Mouse (Mus musculus) stomach, embryonic 15.5 days (tissue): ENCODE measurements around the gene Prss41. TPM values are rescaled to one million over a fixed set of nuclear protein-coding genes. Genes with fewer than 3 reads are reported as not detected.
A peak's percentile ranks its signal among the peaks of the same experiment; 100 is the strongest.

Source experiments
- ATAC-seq: fragments of 200-750 bp; cut with Nextera tagmentation; 2 replicates; pipeline ENCODE4 v1.8.0; 2017; ENCODE audit warnings: low read depth, moderate number of reproducible peaks, moderate TSS enrichment; ENCODE audit not compliant: insufficient read depth, low FRiP score
- H3K27ac ChIP-seq: fragments of 300-500 bp; sonication (generic); 2 replicates; pipeline ENCODE4 v1.5.1; 2015; ENCODE audit warnings: mild to moderate bottlenecking, inconsistent platforms
- H3K27me3 ChIP-seq: fragments of 300-500 bp; sonication (generic); replicated peaks from 2 replicates; pipeline ENCODE4 v1.6.1; 2015; ENCODE audit warnings: inconsistent platforms
- H3K36me3 ChIP-seq: fragments of 300-500 bp; sonication (generic); 2 replicates; pipeline ENCODE4 v1.6.1; 2015; ENCODE audit warnings: inconsistent platforms
- H3K4me1 ChIP-seq: fragments of 300-500 bp; sonication (generic); 2 replicates; pipeline ENCODE4 v1.6.1; 2015; ENCODE audit warnings: inconsistent platforms
- H3K4me2 ChIP-seq: fragments of 300-500 bp; sonication (generic); 2 replicates; pipeline ENCODE4 v1.6.1; 2015; ENCODE audit warnings: mild to moderate bottlenecking, inconsistent platforms
- H3K4me3 ChIP-seq: fragments of 300-500 bp; sonication (generic); replicated peaks from 2 replicates; pipeline ENCODE4 v1.5.1; 2015; ENCODE audit warnings: inconsistent platforms
- H3K9ac ChIP-seq: fragments of 300-500 bp; sonication (generic); 2 replicates; pipeline ENCODE4 v1.6.1; 2015; ENCODE audit warnings: inconsistent platforms
- H3K9me3 ChIP-seq: fragments of 300-500 bp; sonication (generic); 2 replicates; pipeline ENCODE4 v1.6.1; 2016; ENCODE audit warnings: inconsistent platforms
- WGBS: fragments of 180-500 bp; shearing (Covaris S2); methylation state at CpG from one replicate; pipeline ENCODE4 v1.1.7; 2015; 5-methylcytosine and 5-hydroxymethylcytosine counted together
- polyA plus RNA-seq: library from polyadenylated mRNA; unstranded; fragments of >200 nt; fragmentation: Nextera tagmentation; extraction: Ambion mirVana; gene quantifications from 2 replicates; pipeline ENCODE4 v1.2.1, GENCODE M21; 2015

The Prss41 gene
- polyA plus RNA-seq, 1 experiment from 2014 or later: 1.9 TPM

GRCm38 (mm10) chr17:23823018-23823417 lies 21.0 kb downstream of the Prss41 start:
- Histone ChIP-seq H3K4me2 (no peak overlapping the region), H3K27ac (no peak overlapping the region), H3K9ac (no peak overlapping the region), H3K9me3 (no peaks in the 10 kb centered on the region), H3K36me3 (peaks cover 81% of the 10 kb centered on the region), H3K4me1 (peaks cover 8% of the 10 kb centered on the region), H3K4me3 (no peak overlapping the region), H3K27me3 (no peaks in the 10 kb centered on the region)
- WGBS: 78% methylated on average over 16 of the region's 16 CpGs
- no peak for ATAC-seq

GRCm38 (mm10) chr17:23822094-23822493 lies 21.9 kb downstream of the Prss41 start:
- Histone ChIP-seq H3K36me3 (peaks cover 90% of the 10 kb centered on the region), H3K4me2 (no peak overlapping the region), H3K4me3 (no peak overlapping the region), H3K9me3 (no peaks in the 10 kb centered on the region), H3K27me3 (no peaks in the 10 kb centered on the region), H3K4me1 (peaks cover 2% of the 10 kb centered on the region; the same call in 1 of the 2 replicates), H3K27ac (no peak overlapping the region), H3K9ac (no peak overlapping the region)
- ATAC-seq: no peak
- WGBS: 58% methylated on average over 6 of the region's 6 CpGs

GRCm38 (mm10) chr17:23820731-23821130 lies 23.2 kb downstream of the Prss41 start:
- H3K4me1 ChIP-seq: no peaks in the 10 kb centered on the region
- no peaks in the 10 kb centered on the region for H3K9me3 ChIP-seq
- no peak overlapping the region for H3K9ac ChIP-seq
- H3K36me3 ChIP-seq: peaks cover 98% of the 10 kb centered on the region
- no peak overlapping the region for H3K4me3 ChIP-seq
- no peak for ATAC-seq
- H3K4me2 ChIP-seq: no peak overlapping the region
- WGBS: 89% methylated on average over 5 of the region's 5 CpGs
- no peaks in the 10 kb centered on the region for H3K27me3 ChIP-seq
- no peak overlapping the region for H3K27ac ChIP-seq

GRCm38 (mm10) chr17:23819235-23819634 lies 24.7 kb downstream of the Prss41 start:
- WGBS: 97% methylated on average over 25 of the region's 25 CpGs
- no peak overlapping the region for H3K4me3 ChIP-seq
- H3K27me3 ChIP-seq: no peaks in the 10 kb centered on the region
- H3K27ac ChIP-seq: no peak overlapping the region
- no peak overlapping the region for H3K9ac ChIP-seq
- no peak for ATAC-seq
- H3K4me2 ChIP-seq: no peak overlapping the region
- no peaks in the 10 kb centered on the region for H3K9me3 ChIP-seq
- H3K4me1 ChIP-seq: no peaks in the 10 kb centered on the region
- peaks cover 98% of the 10 kb centered on the region for H3K36me3 ChIP-seq

- H3K36me3 ChIP-seq: peaks cover 97% of the 10 kb centered on the region
- ATAC-seq: no peak
- H3K4me1 ChIP-seq: no peaks in the 10 kb centered on the region
- H3K4me3 ChIP-seq: no peak overlapping the region
- WGBS: 96% methylated on average over 8 of the region's 8 CpGs
- no peaks in the 10 kb centered on the region for H3K9me3 ChIP-seq
- H3K9ac ChIP-seq: no peak overlapping the region
- H3K4me2 ChIP-seq: no peak overlapping the region
- no peaks in the 10 kb centered on the region for H3K27me3 ChIP-seq
- H3K27ac ChIP-seq: no peak overlapping the region
These were observed 25.4 kb downstream of the Prss41 start for GRCm38 (mm10) chr17:23818579-23818978.

DNA sequence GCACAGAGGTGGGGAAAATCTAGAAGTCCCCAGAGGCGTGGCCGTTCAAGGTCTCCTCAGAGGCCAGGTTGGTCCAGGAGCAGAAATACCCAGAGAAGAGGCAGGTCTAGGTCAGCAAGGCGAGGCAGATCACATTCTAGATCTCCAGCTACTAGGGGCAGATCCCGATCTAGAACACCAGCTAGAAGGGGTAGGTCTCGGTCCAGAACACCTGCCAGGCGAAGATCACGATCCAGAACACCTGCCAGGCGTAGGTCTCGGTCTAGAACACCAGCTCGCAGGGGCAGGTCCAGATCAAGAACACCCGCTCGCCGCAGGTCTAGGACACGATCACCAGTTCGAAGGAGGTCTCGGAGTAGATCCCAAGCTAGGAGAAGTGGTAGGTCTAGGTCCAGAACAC lies 28.3 kb downstream of the Prss41 start:
- peaks cover 86% of the 10 kb centered on the region for H3K36me3 ChIP-seq
- WGBS: 98% methylated on average over 16 of the region's 16 CpGs
- no peaks in the 10 kb centered on the region for H3K9me3 ChIP-seq
- no peak overlapping the region for H3K4me3 ChIP-seq
- H3K4me1 ChIP-seq: no peaks in the 10 kb centered on the region
- no peak overlapping the region for H3K4me2 ChIP-seq
- no peak overlapping the region for H3K27ac ChIP-seq
- H3K27me3 ChIP-seq: no peaks in the 10 kb centered on the region
- no peak overlapping the region for H3K9ac ChIP-seq
- 0 out of 2 replicates have a peak, but pooled peaks have one; percentile 4 for ATAC-seq

DNA sequence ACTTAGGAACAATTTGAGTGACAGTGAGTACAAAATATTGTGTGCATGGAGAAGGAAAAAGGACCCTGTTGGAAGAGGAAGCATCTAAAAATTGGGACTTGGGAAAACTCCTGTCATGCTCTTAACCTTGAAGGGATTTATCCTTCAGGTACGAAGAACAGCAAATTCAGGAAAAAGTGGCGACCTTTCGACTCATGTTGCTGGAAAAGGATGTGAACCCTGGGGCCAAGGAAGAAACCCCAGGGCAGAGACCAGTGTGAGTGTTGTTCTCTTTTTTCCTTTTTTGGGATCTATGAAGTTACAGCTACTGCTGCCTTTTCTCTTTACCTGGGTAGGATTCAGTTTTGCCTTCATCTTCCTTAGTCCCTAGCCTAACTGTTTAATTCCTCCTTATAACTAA lies 36.1 kb downstream of the Prss41 start:
- no peak for ATAC-seq
- Histone ChIP-seq H3K9ac (no peak overlapping the region), H3K36me3 (peaks cover 41% of the 10 kb centered on the region), H3K4me1 (peaks cover 5% of the 10 kb centered on the region), H3K4me3 (no peak overlapping the region), H3K27me3 (no peaks in the 10 kb centered on the region), H3K9me3 (no peaks in the 10 kb centered on the region), H3K4me2 (no peak overlapping the region), H3K27ac (no peak overlapping the region)
- WGBS: 91% methylated on average over 3 of the region's 3 CpGs

DNA sequence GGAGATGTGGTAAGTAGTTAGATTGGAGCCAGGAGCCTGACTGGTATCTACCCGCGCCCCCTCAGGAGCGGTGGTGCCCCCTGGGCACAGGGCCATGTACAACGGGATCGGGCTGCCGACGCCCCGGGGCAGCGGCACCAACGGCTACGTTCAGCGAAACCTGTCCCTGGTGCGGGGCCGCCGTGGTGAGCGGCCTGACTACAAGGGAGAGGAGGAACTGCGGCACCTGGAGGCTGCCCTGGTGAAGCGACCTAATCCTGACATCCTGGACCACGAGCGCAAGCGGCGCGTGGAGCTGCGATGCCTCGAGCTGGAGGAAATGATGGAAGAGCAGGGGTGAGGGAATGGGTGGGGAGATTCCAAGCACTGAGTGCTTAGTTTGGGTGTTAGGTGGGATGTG lies 37.1 kb downstream of the Prss41 start:
- no peaks in the 10 kb centered on the region for H3K27me3 ChIP-seq
- peak overlapping the region; percentile 40; the same call in 1 of the 2 replicates for H3K27ac ChIP-seq
- peaks cover 5% of the 10 kb centered on the region for H3K4me1 ChIP-seq
- ATAC-seq: no peak
- 0 out of 2 replicates have a peak overlapping the region, but pooled peaks have one; percentile 11 for H3K4me3 ChIP-seq
- WGBS: 66% methylated on average over 25 of the region's 25 CpGs
- no peaks in the 10 kb centered on the region for H3K9me3 ChIP-seq
- no peak overlapping the region for H3K9ac ChIP-seq
- peak overlapping the region; percentile 59 for H3K4me2 ChIP-seq
- H3K36me3 ChIP-seq: peaks cover 34% of the 10 kb centered on the region

DNA sequence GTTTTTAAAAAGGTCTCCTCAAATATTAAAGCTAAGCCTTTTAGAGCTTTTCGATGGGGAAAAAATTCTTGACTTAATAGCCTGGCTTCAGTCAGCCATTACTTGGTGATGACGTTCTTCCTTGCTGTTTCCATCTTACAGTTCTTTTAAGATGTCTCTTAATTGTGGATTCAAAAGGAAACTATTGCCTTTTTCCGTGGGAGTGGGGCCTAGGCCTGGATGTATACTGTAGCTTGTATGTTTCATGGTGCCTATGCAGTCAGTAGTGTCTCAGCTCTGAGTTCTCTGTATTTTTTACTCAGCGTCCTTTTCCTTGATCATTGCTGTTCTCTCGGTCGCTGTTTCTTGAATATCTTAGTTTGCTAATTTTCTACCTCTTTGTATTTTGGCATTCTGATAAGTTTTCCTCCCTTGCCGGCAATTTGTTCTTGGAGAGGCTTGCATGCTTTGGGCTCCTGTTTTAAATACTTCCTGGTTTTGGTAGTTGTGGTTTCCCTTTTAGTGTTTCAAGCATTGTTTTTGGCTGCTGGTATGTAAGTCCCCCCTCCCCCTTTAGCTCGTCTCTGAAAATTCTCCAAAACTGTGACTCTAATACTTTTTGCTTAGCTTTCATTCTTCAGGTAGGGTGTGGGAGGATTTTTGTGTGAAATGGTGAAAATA lies 39.4 kb downstream of the Prss41 start:
- H3K36me3 ChIP-seq: peaks cover 16% of the 10 kb centered on the region
- no peak for ATAC-seq
- H3K27me3 ChIP-seq: no peaks in the 10 kb centered on the region
- H3K27ac ChIP-seq: no peak overlapping the region
- peak overlapping the region; percentile 95; the same call in 1 of the 2 replicates for H3K9ac ChIP-seq
- peak overlapping the region; percentile 99 for H3K4me3 ChIP-seq
- H3K4me2 ChIP-seq: peak overlapping the region; percentile 59
- H3K4me1 ChIP-seq: peaks cover 5% of the 10 kb centered on the region
- H3K9me3 ChIP-seq: no peaks in the 10 kb centered on the region
- 1% methylated on average over 8 of the region's 8 CpGs for WGBS

- Histone ChIP-seq H3K27me3 (no peaks in the 10 kb centered on the region), H3K36me3 (peaks cover 6% of the 10 kb centered on the region), H3K4me3 (peak overlapping the region; percentile 99), H3K27ac (peak overlapping the region; percentile 97), H3K9me3 (no peaks in the 10 kb centered on the region), H3K9ac (peak overlapping the region; percentile 95), H3K4me1 (peaks cover 5% of the 10 kb centered on the region), H3K4me2 (peak overlapping the region; percentile 59)
- peak; percentile 45 for ATAC-seq
- under 1% methylated on average over 65 of the region's 83 CpGs for WGBS
These were observed 40.5 kb downstream of the Prss41 start for GRCm38 (mm10) chr17:23803366-23804041.

- under 1% methylated on average over 60 of the region's 60 CpGs for WGBS
- Histone ChIP-seq H3K27me3 (no peaks in the 10 kb centered on the region), H3K4me3 (peak overlapping the region; percentile 99), H3K4me2 (peak overlapping the region; percentile 69), H3K9me3 (no peaks in the 10 kb centered on the region), H3K36me3 (peaks cover under 1% of the 10 kb centered on the region; the same call in 1 of the 2 replicates), H3K27ac (peak overlapping the region; percentile 97), H3K9ac (peak overlapping the region; percentile 95), H3K4me1 (peaks cover 5% of the 10 kb centered on the region)
- peak; percentile 98 for ATAC-seq
These were observed 41.1 kb downstream of the Prss41 start for GRCm38 (mm10) chr17:23802746-23803365.

DNA sequence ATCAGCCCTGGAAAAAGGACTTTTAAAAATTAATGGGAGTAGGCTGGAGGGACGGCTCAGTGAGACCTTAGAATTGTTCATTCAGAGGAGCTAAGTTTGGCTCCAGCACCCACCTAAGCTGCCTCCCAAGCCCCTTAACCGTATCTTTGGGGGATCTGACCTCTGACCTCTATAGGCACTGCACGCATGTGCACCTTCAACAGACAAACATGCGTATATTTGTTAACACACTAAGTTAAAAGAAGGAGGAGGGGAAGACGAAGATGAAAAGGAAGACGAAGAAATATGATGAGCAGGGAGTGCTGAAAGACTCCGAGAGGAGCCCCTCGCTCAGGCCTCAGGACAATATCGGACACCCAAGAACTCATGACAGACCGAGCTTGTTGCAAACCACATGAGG lies 42.3 kb downstream of the Prss41 start:
- 91% methylated on average over 10 of the region's 10 CpGs for WGBS
- no peak for ATAC-seq
- no peaks in the 10 kb centered on the region for H3K4me1 ChIP-seq

More for the DNA sequence above, 42.3 kb downstream of the Prss41 start:
- Histone ChIP-seq H3K9ac (no peak overlapping the region), H3K4me3 (no peak overlapping the region), H3K36me3 (no peaks in the 10 kb centered on the region), H3K27ac (no peak overlapping the region), H3K9me3 (no peaks in the 10 kb centered on the region), H3K27me3 (no peaks in the 10 kb centered on the region), H3K4me2 (no peak overlapping the region)
